Comparison of ENCODE assay signal across 16 mouse cellular contexts in genomic region chr4:135548521-135549077, GRCm38 (mm10). TPM values are rescaled to one million over a fixed set of nuclear protein-coding genes. Genes with fewer than 3 reads are reported as not detected.
DNase-seq lines count a peak whose midpoint lies in the region; ATAC-seq and TF ChIP-seq lines count a peak whose summit lies in the region.
"Had no signal": no experiment of that assay in that cellular context is flagged by ENCODE, and none has a peak within 500 bp of the region (broad histone marks: within the 10 kb centered on the region; RNA-seq: fewer than 3 reads in every experiment).

No protein-coding gene starts in this region.

- 29% methylated on average over 9 of the region's 9 CpGs for WGBS in heart, embryonic 10.5 days
- WGBS in limb, embryonic 11.5 days, result 18% methylated on average over 9 of the region's 9 CpGs

- no peaks in the 10 kb centered on the region for H3K9me3 ChIP-seq in heart, embryonic 10.5 days
- H3K9me3 ChIP-seq in ES-E14 (ENCODE audit: control insufficient read depth, insufficient read depth, low read depth, low read length), result no peaks in the 10 kb centered on the region
- H3K9me3 ChIP-seq in limb, embryonic 11.5 days (ENCODE audit: control insufficient read depth, low read length), result no peaks in the 10 kb centered on the region
- H3K9me3 ChIP-seq: forebrain, embryonic 15.5 days; intestine, embryonic 15.5 days; midbrain, embryonic 15.5 days had no signal

- no peak overlapping the region for H3K4me3 ChIP-seq in heart, embryonic 10.5 days
- peak overlapping the region in 1 of 2 experiments; percentile 33; a peak in 1 of 4 replicates for H3K4me3 ChIP-seq in ES-E14 (ENCODE audit: insufficient read depth in 1 of 2, low read depth in 1 of 2, low read length in 2 of 2, poor library complexity in 1 of 2, severe bottlenecking in 1 of 2)
- H3K4me3 ChIP-seq in limb, embryonic 11.5 days (ENCODE audit: low read depth, low read length), result no peak overlapping the region
- H3K4me3 ChIP-seq: forebrain, embryonic 15.5 days; intestine, embryonic 15.5 days; midbrain, embryonic 15.5 days had no signal

- no peak for DNase-seq in heart, embryonic 10.5 days (ENCODE audit: low spot score)
- DNase-seq in heart, adult 11 months, result no peak
- peak; percentile 39 for DNase-seq in kidney, adult 9 months
- DNase-seq in kidney, postnatal 14 days, result no peak
- DNase-seq in ES-E14 (ENCODE audit: low read depth, low spot score), result no peak
- DNase-seq in limb, embryonic 11.5 days (ENCODE audit: low spot score), result no peak
- DNase-seq in Muller cell, postnatal 12 days (ENCODE audit: inconsistent ontology term), result no peak
- DNase-seq in gastrocnemius, postnatal 25 days, result no peak
- DNase-seq: cerebellum, adult 2 months; layer of hippocampus, postnatal 36 days; liver, postnatal 0 days; right cerebral cortex, postnatal 4 days had no signal

- in situ Hi-C loops in ES-E14 (cut with MboI; ENCODE audit: low sequenced_read_pairs in 2 of 2, unreplicated experiment in 2 of 2), result no loop called here

- no peak for ATAC-seq in limb, embryonic 11.5 days (ENCODE audit: insufficient number of reproducible peaks, low FRiP score, low TSS enrichment, low read depth)
- ATAC-seq: forebrain, embryonic 15.5 days; liver, postnatal 0 days; midbrain, embryonic 15.5 days had no signal

- no peaks in the 10 kb centered on the region for H3K36me3 ChIP-seq in heart, embryonic 10.5 days
- peaks cover 5% of the 10 kb centered on the region; the same call in 1 of the 2 replicates for H3K36me3 ChIP-seq in ES-E14 (ENCODE audit: control insufficient read depth, insufficient read depth, low read length, poor library complexity, severe bottlenecking)
- no peaks in the 10 kb centered on the region for H3K36me3 ChIP-seq in limb, embryonic 11.5 days (ENCODE audit: control insufficient read depth, insufficient read depth, low read length)
- H3K36me3 ChIP-seq: forebrain, embryonic 15.5 days; intestine, embryonic 15.5 days; midbrain, embryonic 15.5 days had no signal

- peak overlapping the region; percentile 74 for H3K27ac ChIP-seq in heart, embryonic 10.5 days
- peak overlapping the region; percentile 63; the same call in 1 of the 2 replicates for H3K27ac ChIP-seq in ES-E14 (ENCODE audit: insufficient read depth, low read depth, low read length, poor library complexity, severe bottlenecking)
- H3K27ac ChIP-seq in limb, embryonic 11.5 days (replicated peaks; ENCODE audit: low read depth, low read length), result no peak overlapping the region
- H3K27ac ChIP-seq: forebrain, embryonic 15.5 days; intestine, embryonic 15.5 days; midbrain, embryonic 15.5 days had no signal

- H3K4me2 ChIP-seq in limb, embryonic 11.5 days (ENCODE audit: low read depth, severe bottlenecking), result 0 out of 2 replicates have a peak overlapping the region, but pooled peaks have one; percentile 18
- H3K4me2 ChIP-seq: forebrain, embryonic 15.5 days; intestine, embryonic 15.5 days; midbrain, embryonic 15.5 days had no signal

- H3K4me1 ChIP-seq in heart, embryonic 10.5 days, result peaks cover 97% of the 10 kb centered on the region
- H3K4me1 ChIP-seq in ES-E14 (ENCODE audit: control insufficient read depth in 2 of 2, insufficient read depth in 2 of 2, low read length in 2 of 2, poor library complexity in 1 of 2), result peaks cover 23 to 58% of the 10 kb centered on the region in 2 experiments
- peaks cover 50% of the 10 kb centered on the region for H3K4me1 ChIP-seq in limb, embryonic 11.5 days (ENCODE audit: control insufficient read depth, insufficient read depth, low read length)

- no peak overlapping the region; the same call in 1 of the 2 replicates for H3K9ac ChIP-seq in ES-E14 (ENCODE audit: insufficient read depth, low read depth, low read length, poor library complexity, severe bottlenecking)
- H3K9ac ChIP-seq in limb, embryonic 11.5 days (ENCODE audit: low read length), result no peak overlapping the region
- H3K9ac ChIP-seq: forebrain, embryonic 15.5 days; intestine, embryonic 15.5 days; liver, postnatal 0 days; midbrain, embryonic 15.5 days had no signal

- H3K27me3 ChIP-seq in heart, embryonic 10.5 days (ENCODE audit: insufficient read depth, poor library complexity, severe bottlenecking), result peaks cover 49% of the 10 kb centered on the region
- no peaks in the 10 kb centered on the region; the same call in 1 of the 2 replicates for H3K27me3 ChIP-seq in limb, embryonic 11.5 days (ENCODE audit: control insufficient read depth, insufficient read depth, low read length)
- H3K27me3 ChIP-seq: forebrain, embryonic 15.5 days; intestine, embryonic 15.5 days; midbrain, embryonic 15.5 days had no signal

TF ChIP-seq in ES-E14, 5 proteins besides CTCF, POLR2A, EP300 and RAD21:
- TF ChIP-seq CHD2 (IDR thresholded peaks at IDR 0.05; ENCODE audit: low read depth, low read length) (no peak), ZNF384 (IDR thresholded peaks at IDR 0.05; ENCODE audit: low read depth, low read length) (no peak), HCFC1 (IDR thresholded peaks at IDR 0.05; ENCODE audit: borderline replicate concordance, insufficient read depth, low read length) (no peak), MAFK (IDR thresholded peaks at IDR 0.05; ENCODE audit: insufficient read depth, low read depth, low read length) (no peak), ZC3H11A (IDR thresholded peaks at IDR 0.05; ENCODE audit: borderline replicate concordance, low read depth, low read length) (no peak)
TF ChIP-seq in ES-E14: peak in this region for 0.

RNA-seq across cellular contexts. Expression of gene Grhl3, which starts 24.8 kb away (rescaled TPM):
- polyA plus RNA-seq in heart, embryonic 10.5 days (2016; fragmentation: Nextera tagmentation; extraction: Ambion mirVana), result 4.3 and 14.1 TPM in 2 replicates
- 6.2 and 6.7 TPM in 2 replicates for total RNA-seq in ES-E14 (2012; rRNA removed)
- 8.3 and 11.0 TPM in 2 replicates for polyA plus RNA-seq in limb, embryonic 11.5 days (2014; fragmentation: Nextera tagmentation; extraction: Ambion mirVana)
- total RNA-seq in gastrocnemius, postnatal 25 days (2021), result under 1 TPM in 1 of 2 experiments, not detected in 1; 0.10 TPM
- total RNA-seq: heart, adult 8-10 months had no signal

RNA-seq across cellular contexts. Expression of gene Nipal3, which starts 53.8 kb away (rescaled TPM):
- 2.0 and 3.1 TPM in 2 replicates for polyA plus RNA-seq in heart, embryonic 10.5 days (2016; fragmentation: Nextera tagmentation; extraction: Ambion mirVana)
- 15.3 and 35.0 TPM in 2 replicates for total RNA-seq in ES-E14 (2012; rRNA removed)
- 2.1 and 2.6 TPM in 2 replicates for polyA plus RNA-seq in limb, embryonic 11.5 days (2014; fragmentation: Nextera tagmentation; extraction: Ambion mirVana)
- total RNA-seq in gastrocnemius, postnatal 25 days (2021), result 10 to 100 TPM; 11.0 to 13.6 TPM

RNA-seq across cellular contexts. Expression of gene Stpg1, which starts 54.0 kb away (rescaled TPM):
- 0.11 and 0.23 TPM in 2 replicates for polyA plus RNA-seq in heart, embryonic 10.5 days (2016; fragmentation: Nextera tagmentation; extraction: Ambion mirVana)
- total RNA-seq in ES-E14 (2012; rRNA removed), result 0.09 and 0.26 TPM in 2 replicates
- 0.13 TPM in 1 of 2 replicates, not detected in the other for polyA plus RNA-seq in limb, embryonic 11.5 days (2014; fragmentation: Nextera tagmentation; extraction: Ambion mirVana)
- under 1 TPM in 1 of 2 experiments, not detected in 1; 0.67 TPM for total RNA-seq in gastrocnemius, postnatal 25 days (2021)
- polyA plus RNA-seq: liver, postnatal 0 days had no signal
